Mouse (Mus musculus) lung, postnatal 4 days (tissue): ENCODE measurements around the gene Pde4b.

Source experiments
- DNase-seq, 2 experiments: peaks; one replicate each; pipeline ENCODE4 v3.0.0; 2021

The Pde4b gene

GRCm38 (mm10) chr4:102510939-102511391 lies 423.6 kb downstream of the Pde4b start:
- DNase-seq, result peak; percentile 88 to 90

- peak; percentile 60 to 68 for DNase-seq
Observed at GRCm38 (mm10) chr4:102511511-102511910, 424.2 kb downstream of the Pde4b start.

- no peak for DNase-seq
Observed at GRCm38 (mm10) chr4:102512940-102513339, 425.6 kb downstream of the Pde4b start.

GRCm38 (mm10) chr4:102513514-102513913 lies 426.2 kb downstream of the Pde4b start:
- DNase-seq, result no peak

DNA sequence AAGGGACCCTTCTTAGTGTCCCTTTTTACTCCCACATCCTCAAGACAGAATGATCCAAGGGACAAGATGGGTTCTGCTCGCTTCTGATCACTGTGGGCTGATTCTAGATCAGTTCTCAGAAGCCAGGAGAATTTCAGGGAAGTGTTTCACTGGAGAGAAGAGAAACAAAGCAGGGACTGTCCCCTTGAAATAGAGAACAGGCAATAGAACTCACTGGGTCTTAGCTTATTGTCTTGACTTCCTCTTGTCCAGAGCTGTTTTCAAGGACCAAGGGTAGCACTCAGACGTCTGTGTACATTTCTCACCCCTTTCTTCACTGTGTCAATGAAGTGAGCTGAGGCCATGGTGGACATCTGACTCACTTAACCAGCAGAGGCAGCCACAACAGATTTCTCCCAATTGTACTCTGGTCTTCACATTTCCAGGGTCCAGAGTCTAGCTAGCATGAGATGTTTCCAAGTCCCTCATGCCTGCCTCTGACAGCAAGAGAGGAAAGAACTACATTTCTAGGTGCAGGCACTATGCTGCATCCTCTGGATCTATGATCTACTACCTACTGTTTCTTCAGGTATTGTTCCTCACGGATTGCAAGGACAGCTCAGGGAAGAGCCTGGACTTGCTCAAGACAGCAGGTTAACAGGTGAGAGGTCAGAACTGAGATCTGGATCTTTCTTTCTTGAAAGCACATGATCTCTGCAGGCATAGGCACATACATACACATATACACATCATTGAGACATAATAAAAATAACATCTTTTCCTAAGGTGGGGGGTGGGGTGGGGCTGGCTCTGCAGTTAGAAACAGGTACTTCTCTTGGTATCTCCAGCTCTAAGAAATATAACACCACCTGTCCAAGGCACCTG lies 427.9 kb downstream of the Pde4b start:
- no peak for DNase-seq

DNA sequence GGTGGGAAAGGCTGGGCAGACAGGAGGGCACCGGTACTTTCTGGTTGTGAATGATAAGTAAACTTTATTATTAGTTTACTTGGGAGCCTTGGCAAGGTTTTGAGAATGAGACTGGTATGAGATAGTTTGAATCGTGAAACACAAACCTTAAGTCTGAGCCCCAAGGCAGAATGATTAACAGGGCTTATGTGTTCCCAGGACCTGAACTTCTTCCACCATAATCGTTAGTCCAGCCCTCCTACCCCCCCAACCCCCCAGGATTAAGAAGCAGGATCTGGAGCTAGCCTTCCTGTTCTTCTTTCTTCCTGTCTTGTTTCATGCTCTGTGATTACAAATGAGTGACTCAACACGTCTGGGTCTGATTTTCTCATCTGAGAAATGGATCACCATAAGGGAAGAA lies 429.1 kb downstream of the Pde4b start:
- no peak for DNase-seq

DNA sequence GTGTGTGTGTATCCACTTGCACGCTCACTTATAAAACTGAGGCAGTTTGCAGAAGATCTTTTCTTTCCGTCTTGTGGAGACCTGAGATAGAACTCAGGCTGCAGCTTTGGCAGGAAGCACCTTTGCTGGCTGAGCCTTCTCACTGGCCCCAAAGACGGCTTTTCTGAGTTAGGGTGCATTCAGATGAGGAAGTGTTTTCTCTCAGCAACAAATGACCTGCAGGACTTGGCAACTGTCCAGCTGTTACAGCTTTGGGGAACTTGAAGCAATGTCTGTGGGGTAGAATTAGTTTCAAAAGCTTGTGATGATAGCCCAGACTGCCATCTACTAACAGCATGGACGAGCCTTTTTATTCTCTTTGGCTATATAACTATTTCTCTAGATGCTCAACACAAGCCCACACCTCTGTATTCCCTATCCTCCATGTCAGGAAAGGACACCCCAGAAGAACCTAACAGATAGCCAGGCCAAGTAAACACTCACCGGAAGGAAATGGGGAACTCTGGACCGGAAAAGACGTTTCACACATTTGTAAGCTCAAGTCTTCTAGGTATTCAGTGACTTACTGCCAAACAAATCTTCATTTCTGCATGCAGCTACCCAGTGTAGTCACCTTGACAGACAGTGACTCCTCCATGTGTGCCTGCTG lies 429.8 kb downstream of the Pde4b start:
- peak; percentile 65 to 78 for DNase-seq

GRCm38 (mm10) chr4:102517653-102518052 lies 430.3 kb downstream of the Pde4b start:
- no peak for DNase-seq

DNA sequence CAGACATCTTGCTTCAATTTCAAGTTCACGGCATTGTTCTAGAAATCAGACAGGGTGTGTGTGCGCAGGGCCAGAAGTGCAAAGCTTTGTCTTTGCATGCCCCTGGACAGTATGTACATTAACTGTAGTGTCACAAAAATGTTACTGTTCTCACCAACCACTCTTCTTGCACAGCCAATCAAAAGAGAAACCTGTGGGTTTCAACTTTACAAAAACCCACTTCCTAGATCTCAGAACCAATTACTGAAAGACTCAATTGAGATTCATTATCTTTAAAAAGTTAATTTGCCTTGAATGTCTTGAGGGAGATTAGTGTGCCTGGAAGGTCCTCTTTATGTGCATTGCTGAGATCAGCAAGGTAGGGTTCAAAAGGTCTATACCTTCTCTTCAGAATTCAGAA lies 431.0 kb downstream of the Pde4b start:
- DNase-seq, result no peak

GRCm38 (mm10) chr4:102520669-102521261 lies 433.4 kb downstream of the Pde4b start:
- no peak for DNase-seq

- DNase-seq, result no peak
Observed at GRCm38 (mm10) chr4:102521434-102521833, 434.1 kb downstream of the Pde4b start.

DNA sequence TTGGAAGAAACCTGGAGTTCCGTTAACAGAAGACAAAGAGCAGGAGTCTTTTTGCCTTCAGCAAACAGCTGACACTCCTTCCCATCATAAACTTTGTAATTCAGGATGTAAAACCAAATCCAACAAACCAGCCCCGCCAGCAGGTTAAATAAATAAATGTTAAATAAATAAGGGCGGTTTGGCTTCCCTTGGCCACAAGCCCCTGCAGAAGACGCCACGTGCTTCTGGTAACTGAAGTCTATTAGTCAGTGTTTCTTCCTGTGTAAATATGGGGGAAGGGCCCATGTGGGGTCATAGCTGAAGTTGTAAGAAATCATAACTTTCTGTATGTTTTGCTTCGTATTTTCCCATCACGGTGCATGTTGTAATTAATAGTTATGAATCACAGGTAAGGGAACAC lies 440.0 kb downstream of the Pde4b start:
- no peak for DNase-seq

GRCm38 (mm10) chr4:102530797-102531196 lies 443.5 kb downstream of the Pde4b start:
- no peak for DNase-seq

- DNase-seq, result no peak
Observed at GRCm38 (mm10) chr4:102531729-102532128, 444.4 kb downstream of the Pde4b start.

DNA sequence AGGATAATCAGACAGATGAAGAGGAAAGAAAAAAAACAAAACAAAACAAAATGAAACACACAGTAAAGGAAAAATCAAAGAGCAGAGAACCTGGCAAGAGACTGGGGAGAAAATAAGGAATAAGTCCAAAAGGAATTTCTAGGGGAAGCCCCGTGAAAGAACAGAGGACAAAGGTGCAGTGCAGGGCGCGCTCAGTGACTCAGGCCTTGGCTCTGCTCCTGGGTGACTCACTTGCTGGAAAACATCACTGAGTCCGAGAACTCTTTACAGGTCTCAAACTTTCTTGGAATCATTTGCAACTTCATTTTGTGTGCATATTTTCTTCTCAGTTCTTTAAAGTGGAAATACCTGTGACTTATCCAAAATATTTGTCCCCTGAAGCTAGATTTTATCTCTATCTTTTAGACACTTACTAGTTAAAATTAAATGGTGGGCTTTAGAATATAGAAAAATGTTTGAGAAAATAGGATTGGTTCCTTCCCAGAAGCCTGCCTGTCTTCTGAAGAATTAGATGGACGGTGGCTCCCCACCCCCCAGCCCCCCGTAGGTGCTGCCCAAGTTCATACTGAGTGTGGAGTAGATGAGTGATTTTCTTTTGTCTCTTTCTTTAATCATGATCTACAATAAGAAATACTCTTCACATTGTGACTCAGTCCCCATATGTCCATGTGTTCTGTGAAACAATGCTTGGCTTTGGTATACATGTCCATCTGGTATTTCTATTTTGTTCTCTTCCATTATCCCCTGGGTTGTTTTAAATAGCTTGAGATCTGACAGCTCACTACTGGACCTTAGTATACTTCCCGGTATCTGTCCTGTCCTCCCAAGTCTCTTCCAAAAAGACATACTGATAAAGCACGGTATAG lies 446.1 kb downstream of the Pde4b start:
- DNase-seq, result no peak

DNA sequence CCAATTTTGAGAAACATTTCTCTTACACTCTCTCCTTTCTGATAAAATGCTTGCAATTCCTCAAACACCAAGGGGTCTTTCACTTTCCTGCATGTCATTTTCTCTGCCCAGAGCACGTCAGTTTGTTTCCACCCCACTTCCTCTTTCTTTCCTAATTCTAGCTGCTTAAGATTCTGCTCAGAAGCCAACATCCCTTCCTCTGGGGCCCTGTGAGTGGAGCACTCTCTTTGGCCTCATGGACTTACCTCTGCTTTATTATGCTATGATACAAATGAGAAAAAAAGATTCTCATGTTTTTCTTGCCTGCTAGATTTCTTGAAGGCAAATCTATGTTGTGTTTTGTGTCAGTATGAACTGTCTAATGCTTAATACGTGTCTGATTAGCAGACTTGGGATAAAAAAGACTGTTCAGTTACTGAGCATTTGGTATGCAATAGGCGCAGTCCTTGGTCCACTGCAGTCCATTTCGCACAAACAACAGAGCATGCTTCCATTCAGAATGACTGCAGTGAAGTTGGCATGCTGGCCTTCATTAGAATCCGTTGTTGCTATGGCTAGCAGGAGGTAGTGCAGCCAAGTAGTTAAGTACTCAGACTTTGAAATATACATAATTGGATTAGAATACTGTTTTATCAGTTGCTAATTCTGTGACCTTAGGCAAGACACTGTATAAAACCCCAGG lies 446.8 kb downstream of the Pde4b start:
- DNase-seq, result no peak

GRCm38 (mm10) chr4:102535886-102536285 lies 448.5 kb downstream of the Pde4b start:
- DNase-seq, result no peak

DNA sequence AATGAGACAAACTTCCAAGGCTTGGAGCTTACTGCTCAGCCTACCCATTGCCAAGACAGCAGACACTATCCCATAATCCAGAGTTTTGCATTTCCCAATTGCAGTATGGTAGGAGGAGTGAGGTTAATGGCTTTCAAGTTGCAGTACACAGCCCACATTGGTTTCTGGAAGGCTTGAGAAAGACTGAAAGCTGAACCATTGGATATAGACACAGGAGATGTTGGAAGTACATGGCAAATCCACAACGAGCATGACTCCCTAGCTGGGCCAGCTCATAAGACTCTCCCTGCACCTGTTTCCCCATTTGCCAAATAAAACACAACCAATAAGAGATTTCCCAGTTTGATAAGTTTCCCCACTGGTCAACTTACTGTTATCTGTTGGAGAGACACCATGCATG lies 450.9 kb downstream of the Pde4b start:
- no peak for DNase-seq

GRCm38 (mm10) chr4:102538793-102539192 lies 451.4 kb downstream of the Pde4b start:
- no peak for DNase-seq

- no peak for DNase-seq
Observed at GRCm38 (mm10) chr4:102539598-102540180, 452.3 kb downstream of the Pde4b start.

DNA sequence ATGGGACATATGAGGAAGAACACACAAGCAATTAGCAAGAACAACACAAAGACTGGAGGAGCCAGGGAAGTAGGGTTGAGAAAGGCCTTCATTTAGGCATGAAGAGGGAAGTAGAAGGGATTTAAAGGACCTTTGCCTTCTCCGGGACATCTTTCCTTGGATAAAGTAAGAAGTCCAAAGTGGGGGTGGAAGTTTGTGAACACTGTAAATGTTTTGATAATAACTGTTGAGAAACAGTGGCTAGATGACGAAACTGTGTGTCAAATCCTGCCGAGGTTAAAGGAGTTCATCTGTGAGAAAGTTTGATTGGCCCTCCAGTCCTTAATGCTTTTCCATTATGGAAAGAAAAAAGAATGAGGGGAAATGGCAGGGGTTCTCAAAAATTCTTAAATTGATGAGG lies 455.6 kb downstream of the Pde4b start:
- DNase-seq, result no peak

GRCm38 (mm10) chr4:102545226-102545625 lies 457.9 kb downstream of the Pde4b start:
- DNase-seq, result no peak
